Mouse (Mus musculus): Measurements from ENCODE around the gene Prpf6. TPM values are rescaled to one million over a fixed set of nuclear protein-coding genes. Genes with fewer than 3 reads are reported as not detected.

Prpf6 gene
- 10 to 100 TPM; 37.0 to 41.1 TPM for total RNA-seq (2021)

DNA sequence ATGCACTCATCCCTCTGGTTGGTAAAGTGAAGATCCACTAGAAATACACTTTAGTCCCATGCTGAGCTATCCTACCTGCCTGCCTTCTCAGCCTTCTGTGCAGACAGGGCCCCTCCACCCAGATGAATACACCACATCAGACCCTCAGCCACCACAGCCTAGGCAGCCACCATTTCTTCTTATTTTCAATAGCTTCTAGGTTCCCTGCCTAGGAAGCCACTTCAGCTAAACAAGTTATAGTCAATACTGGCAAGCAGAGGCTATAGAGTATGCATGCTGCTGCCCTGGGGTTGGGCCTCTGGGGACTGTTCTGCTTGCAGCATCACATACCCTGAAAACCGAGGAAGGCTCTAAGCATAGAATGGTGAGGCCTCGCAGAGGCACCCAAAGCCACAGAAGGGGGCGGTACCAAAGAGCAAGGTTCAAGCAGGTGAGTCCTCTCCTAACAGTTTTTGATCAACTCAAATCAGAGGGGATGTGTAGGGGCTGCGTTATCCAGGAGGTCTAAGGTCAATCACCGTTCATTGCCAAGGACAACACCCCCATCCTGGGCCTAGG lies at the start of gene Prpf6:
Gene Prpf6 (plus strand): TSS at position 341 of the 558 bp plus-strand sequence.
- DNase-seq, result no peak
- intact Hi-C loops (cut with DNase I), result no loop called here

DNA sequence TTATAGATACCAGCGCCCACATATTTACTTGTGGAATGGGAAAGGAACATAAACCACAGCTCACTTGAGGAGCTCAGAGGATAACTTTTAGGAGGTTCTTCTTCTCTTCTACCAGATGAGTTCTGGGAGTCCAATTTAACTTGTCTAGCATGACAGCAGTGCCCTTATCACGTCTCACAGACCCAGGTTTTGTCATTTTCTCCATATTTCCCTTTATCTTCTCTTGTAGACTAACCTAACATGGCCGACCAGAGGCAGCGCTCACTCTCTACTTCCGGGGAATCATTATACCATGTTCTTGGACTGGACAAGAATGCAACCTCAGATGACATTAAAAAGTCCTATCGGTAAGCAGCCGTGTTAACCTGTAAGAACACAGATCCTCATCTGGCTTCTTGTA lies 45.5 kb upstream of the Prpf6 start:
- intact Hi-C loops (cut with DNase I), result no loop called here

DNA sequence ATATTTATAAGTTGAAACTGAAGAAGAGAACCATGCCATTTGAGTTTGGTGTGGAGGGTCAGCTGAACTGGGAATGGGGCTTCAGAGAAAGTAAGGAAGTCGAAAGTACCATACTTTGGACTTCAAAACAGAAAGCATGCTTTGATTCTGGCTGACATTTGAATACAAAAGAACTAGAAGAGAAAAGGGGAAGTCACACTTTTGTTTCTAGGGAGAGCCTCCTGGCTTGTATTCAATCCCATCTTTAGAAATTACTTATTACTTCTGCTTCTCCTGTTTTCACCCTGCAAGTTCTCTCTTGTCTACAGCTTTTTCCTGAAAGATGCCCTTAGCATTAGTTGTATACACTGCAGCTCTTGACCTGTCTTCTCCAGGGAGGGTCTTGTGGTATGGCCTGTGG lies 43.4 kb upstream of the Prpf6 start:
- intact Hi-C loops (cut with DNase I), result no loop called here
- no peak for DNase-seq

More for the DNA sequence above, 45.5 kb upstream of the Prpf6 start:
- DNase-seq, result no peak

DNA sequence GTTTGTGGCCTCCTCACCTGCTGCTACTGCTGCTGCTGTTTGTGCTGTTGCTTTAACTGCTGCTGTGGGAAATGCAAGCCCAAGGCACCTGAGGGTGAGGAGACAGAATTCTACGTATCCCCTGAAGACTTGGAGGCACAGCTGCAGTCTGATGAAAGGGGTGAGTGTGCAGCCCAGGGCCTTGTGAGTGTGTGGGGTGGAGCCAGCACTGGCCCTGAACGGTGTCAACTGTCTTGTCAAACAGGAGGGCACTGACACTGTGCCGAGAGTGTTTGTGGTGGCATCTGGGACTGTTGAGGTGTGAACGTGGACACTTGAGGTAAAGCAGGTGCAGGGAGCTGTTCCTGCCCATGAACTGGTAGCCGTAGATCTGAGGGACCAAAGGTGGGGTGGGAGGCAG lies 43.0 kb upstream of the Prpf6 start:
- intact Hi-C loops (cut with DNase I), result no loop called here
- no peak for DNase-seq

DNA sequence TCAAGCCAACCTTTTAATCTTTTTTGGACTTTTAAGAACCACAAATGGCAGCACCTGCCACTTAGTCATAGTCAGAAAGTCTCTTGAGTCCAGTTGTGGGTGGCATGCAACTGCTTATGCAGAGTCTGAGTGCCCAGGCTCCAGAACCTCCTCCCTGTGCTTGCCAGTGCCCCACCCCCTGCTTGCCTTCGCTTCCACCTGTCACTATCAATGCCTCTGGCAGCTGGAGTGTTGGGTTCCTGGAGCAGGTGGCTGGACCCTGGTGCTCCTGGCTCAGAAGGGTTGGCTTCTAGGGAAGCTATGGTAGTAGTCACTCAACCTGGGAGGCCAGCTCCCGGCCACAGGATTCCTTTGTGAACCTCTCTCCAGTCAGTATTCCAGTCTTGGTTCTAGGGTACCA lies 41.4 kb upstream of the Prpf6 start:
- no peak for DNase-seq
- intact Hi-C loops (cut with DNase I), result no loop called here

DNA sequence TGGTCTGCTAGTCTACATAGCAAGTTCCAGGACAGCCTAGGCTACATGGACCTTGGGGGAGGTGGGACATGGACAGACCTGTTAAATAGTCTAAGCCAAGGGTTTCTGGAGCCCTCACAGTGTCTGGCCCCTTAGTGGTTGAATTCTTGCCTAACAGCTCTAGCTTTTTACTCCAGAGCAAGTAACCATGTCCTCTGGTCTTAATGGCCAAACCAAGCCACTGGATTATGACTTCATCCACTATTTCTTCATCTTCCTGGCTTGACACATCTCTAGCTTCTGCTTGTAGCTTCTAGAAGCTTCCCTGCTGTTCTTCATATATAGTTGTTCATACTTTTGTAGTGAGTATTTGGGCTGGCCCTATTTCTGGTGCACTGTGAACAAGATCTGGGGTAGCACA lies 37.9 kb upstream of the Prpf6 start:
- DNase-seq, result no peak
- intact Hi-C loops (cut with DNase I), result no loop called here

DNA sequence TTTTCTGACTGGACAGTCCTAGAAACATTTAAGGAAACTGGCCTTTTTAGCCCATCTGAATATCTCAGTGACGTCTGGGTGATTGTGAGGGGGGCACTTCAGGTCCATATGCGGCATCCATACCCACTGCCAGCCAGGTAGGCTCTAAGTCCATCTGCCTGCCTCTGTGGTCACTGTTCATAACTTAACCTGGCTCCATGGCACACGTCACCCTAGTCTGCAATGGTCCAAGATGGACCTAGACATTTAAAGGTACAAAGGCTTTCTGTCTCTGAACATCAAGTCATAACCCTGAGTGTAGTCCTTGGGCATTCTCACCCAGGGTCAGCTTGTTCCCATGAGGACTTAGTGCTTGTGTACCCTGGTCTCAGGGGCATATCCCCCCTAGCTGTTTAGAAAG lies 24.3 kb upstream of the Prpf6 start:
- DNase-seq, result no peak
- intact Hi-C loops (cut with DNase I), result loop anchor here (5.0 kb wide), 1 partner anchor 175 kb away; no protein-coding TSS in a partner anchor

DNA sequence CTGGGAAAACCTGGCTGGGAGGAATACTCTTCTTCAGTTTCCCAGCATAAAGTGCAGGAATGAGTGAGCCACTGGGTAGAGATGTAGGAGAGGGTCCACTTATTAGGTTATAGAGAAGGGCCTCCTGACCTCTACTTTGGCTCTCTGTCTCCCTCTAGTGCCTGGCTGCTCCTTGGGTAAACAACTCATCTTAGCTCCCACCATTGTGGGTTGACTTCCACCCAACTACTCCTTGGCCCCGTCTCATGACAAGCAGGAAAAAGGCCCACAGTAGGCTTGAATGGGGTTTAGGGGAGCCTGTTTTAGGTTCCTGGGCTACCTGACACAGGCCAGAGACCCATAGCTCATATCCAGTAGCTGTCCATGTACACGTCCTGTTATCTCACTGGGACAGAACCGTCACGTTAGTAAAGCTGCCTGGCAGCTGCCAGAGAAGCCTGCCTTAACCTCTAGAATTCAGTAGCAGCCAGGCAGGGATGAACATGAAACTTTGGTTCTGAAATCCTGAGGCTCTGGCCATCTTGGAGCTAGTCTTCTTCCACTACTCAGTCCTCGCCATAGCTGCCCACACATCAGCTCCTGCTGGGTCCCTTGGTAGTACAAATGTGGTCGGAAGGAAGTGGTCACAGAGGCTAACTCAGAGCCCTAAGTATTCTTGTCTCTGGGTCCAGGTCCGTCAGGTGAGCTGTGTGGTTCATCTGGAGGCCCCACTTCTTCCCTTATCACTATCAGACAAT lies 23.2 kb upstream of the Prpf6 start:
- peak; percentile 59 to 79 for DNase-seq
- intact Hi-C loops (cut with DNase I), result loop anchor here (2.0 to 5.0 kb wide), 2 partner anchors 158 to 176 kb away; no protein-coding TSS in a partner anchor

DNA sequence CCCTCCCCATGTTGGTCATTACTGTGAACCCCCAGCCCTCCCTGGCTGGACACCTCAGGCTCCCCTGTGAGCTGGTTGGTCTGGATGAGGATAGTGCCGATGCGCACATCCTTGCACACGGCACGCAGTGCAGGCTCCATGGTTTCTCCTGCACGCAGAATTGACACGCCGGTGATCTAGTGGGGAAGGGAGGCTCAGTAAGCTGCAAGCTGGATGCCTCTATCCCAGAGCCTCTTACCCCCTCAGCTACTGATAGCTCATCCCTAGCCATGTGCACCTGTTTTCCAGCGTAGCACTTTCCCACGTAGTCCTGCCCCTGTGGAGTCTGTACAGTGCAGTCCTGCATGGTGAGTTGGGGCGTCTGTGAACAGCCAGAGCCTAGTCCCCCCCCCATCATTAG lies 21.8 kb upstream of the Prpf6 start:
- DNase-seq, result no peak

DNA sequence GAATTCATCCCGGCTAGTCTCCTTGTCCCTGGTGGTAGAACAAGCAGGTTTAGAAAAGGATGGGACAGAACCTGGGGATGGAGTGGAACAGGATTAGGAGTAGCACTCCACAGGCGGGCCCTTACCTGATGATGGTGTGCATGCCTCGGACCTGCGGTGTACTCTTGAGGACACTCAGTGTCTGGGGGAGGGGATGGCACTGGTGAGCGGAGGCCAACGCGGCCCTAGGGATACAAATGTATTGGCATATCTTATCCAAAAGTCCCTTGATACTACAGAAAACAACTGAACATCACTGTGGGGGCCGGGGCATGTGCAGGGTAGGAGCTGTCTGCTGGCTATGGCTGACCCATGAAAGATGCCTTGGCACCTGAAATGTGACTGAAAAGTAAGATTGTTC lies 21.3 kb upstream of the Prpf6 start:
- no peak for DNase-seq
- intact Hi-C loops (cut with DNase I), result loop anchor here (2.0 kb wide), 1 partner anchor 50 kb away; the partner anchor contains the start of gene Dnajc5

More for the DNA sequence above, 21.8 kb upstream of the Prpf6 start:
- intact Hi-C loops (cut with DNase I), result loop anchor here (2.0 to 5.0 kb wide), 3 partner anchors 49 to 178 kb away; partner anchors contain the start of gene Dnajc5

DNA sequence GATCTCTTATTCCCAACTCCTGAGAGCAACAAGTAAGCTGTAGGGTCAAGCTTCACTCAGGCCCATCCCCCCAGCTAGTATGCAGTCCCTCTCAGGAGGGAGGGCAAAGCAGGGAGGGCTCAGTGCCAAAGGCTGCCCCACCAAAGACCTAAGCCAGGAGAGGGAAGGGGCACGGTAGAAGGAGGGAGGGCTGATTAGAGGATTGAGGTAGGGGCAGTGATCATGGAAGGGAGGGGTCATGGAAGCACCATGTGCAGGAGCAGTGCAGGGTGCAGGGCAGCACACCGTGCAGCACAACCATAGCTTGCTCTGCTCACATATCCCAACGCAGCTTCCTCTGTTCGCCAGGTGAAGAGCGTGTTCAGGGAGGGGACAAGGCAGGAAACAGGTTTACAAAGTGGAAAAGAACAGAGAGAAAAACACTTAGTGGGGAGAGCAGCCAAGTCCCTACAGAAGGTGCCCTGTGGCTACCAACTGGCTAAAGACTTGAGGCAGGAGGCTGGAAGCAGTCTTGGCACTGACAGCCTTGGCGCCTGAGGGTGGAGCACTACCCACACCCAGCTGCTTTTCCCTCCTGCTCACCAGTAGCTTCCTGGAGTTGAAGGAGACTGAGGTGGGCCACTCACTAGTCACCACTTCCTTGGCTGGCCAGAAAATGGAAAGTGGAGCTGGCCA lies 20.6 kb upstream of the Prpf6 start:
- no peak for DNase-seq
- intact Hi-C loops (cut with DNase I), result loop anchor here (2.0 kb wide), 1 partner anchor 50 kb away; the partner anchor contains the start of gene Dnajc5

DNA sequence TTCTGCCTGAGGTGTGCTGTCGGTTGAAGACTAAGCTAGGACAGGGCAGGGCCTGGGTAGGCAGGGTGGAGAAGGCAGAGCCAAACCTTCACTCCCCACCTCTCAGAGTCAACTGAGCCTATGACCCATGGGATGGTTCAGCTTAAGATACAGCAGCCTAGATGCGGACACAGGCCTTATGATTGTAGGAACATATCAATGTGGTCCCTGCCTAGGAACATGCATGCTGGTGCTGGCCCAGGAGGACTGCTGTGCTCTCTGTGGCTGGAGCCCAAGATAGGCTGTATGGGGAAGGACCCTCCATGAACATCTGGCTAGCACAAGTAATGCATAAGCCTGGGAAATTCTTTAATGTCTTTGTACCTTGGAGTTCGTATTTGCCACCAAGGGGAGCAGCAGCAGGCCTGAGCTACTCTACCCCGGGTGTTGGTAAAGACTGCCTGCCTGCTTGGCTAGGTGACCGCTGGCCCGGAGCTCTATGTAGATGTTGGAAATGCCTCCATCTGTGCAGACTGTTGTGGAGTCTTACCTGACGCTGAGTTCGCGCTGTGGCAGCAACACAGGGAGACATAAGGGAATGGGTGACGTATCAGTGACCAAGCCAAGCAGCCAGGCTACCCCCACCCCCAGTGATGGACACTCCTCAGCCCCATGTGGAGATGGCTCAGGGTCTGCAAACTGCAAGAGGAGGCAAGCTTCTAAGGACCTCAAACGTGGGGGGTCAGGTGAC lies 19.6 kb upstream of the Prpf6 start:
- intact Hi-C loops (cut with DNase I), result loop anchor here (2.0 kb wide), 1 partner anchor 51 kb away; the partner anchor contains the start of gene Dnajc5
- no peak for DNase-seq

DNA sequence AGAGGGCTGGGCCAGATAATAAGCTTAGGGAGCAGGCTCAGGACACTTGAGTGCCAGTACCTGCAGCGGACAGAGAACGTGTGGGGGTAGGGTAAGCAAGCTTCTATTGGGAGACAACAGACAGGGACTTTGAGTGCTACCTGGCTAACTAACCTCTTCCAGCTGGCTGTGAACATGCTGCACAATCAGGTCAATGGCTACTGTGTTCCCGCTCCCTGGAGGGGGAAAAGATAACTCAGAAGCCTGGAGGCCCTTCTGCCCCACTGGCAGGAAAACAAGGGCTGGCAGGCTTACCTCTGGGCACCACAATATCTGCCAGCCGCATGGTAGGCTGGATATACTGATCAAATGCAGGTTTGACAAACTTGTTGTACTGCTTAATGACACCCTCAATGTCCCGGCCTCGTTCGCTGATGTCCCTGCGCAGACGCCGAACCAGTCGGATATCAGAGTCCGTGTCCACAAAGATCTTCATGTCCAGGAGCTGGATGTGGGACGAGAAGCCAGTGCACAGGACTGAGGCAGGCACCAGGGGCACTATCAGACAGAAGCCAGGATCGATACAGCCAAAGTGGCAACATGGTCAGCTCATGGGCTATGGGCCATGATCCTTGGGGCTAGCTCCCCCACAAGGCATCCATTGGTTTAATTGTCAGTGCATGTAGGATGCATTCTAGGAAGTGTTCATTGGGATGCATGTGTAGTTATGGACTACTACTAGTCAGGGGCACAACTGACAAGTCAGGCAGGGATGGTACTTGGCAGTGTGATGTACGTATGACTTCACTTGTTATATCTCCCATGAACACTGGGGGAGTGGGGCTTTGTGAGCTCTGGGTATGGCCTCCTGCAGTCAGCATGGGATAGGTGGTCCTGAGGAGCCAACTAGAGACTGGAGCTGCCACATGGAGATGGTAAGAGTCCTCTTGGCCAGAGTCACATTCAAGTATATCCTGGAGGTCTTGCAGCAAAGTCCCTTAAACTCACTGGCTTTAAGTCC lies 18.4 kb upstream of the Prpf6 start:
- DNase-seq, result peak in 1 of 2 experiments; percentile 45
- intact Hi-C loops (cut with DNase I), result no loop called here

DNA sequence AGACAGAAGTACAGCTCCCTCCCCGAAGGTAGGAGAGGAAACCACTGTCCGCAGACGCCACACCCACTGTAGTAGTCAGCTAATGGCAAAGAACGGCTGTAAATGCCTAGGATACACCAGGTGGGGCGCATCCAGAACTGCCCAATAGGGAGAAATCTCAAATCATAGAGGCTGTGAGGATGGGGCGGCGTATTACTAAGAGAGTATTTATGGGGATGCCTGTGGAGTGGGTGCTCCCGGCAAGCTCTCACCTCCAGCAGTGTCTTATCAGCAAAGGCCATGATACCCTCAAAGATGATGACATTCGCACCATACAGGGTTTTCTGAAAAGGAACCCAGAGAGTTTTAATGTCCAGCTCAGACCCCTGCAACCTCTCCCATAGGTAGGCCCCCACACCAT lies 17.7 kb upstream of the Prpf6 start:
- no peak for DNase-seq
- intact Hi-C loops (cut with DNase I), result no loop called here

DNA sequence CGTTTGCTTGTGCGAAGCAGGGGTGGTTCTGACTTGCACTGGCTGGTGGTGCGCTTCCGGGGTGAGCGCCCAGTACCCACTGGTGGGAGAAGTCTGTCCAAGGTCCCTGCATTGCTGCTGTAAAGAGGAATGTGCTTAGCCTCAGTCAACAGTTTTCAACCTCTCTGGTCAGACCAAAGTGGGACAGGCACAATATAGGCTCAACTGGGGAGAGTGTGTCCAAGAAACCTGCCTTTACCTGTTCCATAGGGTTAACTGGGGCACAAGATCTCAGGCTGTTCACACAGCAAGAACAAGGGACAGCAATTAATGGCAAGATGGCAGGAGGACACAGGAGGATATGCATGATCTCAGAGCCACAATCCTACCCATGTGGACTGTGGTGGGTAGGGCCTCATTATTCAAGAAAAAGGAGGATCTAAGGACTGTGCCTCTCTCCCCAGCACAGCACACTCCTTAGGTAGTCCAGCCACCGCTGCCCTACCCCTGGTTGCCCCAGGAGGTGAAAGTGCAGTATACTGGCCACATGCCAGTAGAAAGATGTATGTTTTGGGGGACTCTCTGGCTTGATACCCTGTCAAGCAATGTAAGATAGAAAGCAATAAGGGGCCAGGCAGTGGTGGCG lies 16.6 kb upstream of the Prpf6 start:
- DNase-seq, result no peak
- intact Hi-C loops (cut with DNase I), result no loop called here

DNA sequence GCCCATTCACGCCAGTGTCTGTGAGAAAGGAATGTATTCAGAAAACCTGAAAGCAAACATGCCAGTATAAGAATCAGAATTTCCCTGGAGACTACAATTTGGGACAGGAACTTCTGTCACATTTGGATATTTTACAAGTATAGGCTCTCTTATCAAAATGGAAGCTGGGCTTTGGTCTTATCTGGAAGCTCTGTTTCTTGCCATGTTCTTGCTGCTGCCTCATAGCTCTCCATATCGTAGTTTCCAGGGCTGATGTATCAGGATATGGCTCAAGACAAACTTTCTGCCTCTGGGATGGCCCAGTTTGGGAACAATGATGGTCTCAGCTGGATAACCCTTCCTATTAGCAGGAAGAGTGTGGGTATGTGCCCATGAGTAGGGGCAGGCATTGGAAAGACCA lies 15.1 kb upstream of the Prpf6 start:
- intact Hi-C loops (cut with DNase I), result no loop called here
- no peak for DNase-seq

DNA sequence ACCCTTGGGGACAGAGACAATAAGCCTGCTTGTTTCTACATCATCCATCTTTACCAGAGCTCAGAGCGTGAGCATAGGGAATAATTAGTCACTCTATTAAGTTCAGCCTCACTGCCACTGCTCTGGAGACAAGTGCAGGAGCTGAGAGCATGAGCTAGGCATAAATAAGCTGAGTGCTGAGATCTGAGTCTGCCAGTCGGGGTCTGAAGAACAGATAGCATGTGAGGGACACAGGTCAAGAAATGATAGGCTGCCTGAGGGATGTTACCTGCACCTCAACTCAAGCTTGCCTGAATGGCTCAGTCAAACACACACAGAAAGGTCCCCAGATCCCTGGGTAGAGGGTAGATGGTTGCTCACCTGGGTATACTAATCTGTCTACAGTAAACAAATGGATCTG lies 14.5 kb upstream of the Prpf6 start:
- intact Hi-C loops (cut with DNase I), result no loop called here
- no peak for DNase-seq

DNA sequence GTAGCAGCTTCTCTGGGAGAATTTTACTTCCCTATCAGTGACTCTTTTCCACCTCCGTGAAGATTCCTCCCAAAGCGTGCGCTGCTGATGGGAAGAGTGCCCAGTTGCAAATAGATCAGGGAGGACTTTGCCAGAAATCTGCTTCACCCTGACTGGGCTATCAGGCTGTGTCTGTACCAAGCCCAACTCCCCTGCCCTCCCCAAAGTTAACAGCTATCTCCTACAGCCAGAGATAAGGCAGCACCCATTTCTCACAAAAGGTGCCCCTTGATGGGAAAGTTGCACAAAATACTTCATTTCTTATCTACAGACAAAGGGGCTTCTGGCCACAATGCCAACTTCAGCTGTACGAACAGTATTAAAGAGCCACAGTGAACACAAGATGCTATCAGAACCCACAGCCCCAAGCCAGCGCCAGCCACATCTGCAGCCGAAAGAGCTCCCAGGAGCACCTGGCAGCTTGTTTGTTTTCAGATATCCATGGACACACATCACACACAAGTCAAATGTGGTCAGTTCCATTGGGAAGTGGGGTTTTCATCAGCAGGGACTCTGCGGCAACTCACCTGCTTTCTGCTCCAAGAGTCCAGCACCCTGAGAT lies 13.6 kb upstream of the Prpf6 start:
- intact Hi-C loops (cut with DNase I), result no loop called here
- DNase-seq, result no peak

Data from heart, postnatal 10 days (tissue).